Mouse (Mus musculus) activated CD4-positive, CD25-positive, alpha-beta regulatory T cell, adult 4 months (primary cell): ENCODE data around the gene Hist2h3b. TPM values are rescaled to one million over a fixed set of nuclear protein-coding genes. Genes with fewer than 3 reads are reported as not detected.
"Not testable (repeated sequence)": the region's sequence is repeated elsewhere in the genome, so short reads cannot be mapped to it uniquely, and the experiment has no call there.

Source experiments
- ATAC-seq: one replicate; pipeline ENCODE4 v1.8.0; 2017
- polyA plus RNA-seq, 2 experiments: library from polyadenylated mRNA; unstranded; fragments of 100-300 nt; shearing (Covaris generic); gene quantifications; one replicate each; pipeline ENCODE4 v1.2.1; 2017

Hist2h3b gene
- polyA plus RNA-seq, 2 experiments from 2014 or later = 23.4 to 32.3 TPM

DNA sequence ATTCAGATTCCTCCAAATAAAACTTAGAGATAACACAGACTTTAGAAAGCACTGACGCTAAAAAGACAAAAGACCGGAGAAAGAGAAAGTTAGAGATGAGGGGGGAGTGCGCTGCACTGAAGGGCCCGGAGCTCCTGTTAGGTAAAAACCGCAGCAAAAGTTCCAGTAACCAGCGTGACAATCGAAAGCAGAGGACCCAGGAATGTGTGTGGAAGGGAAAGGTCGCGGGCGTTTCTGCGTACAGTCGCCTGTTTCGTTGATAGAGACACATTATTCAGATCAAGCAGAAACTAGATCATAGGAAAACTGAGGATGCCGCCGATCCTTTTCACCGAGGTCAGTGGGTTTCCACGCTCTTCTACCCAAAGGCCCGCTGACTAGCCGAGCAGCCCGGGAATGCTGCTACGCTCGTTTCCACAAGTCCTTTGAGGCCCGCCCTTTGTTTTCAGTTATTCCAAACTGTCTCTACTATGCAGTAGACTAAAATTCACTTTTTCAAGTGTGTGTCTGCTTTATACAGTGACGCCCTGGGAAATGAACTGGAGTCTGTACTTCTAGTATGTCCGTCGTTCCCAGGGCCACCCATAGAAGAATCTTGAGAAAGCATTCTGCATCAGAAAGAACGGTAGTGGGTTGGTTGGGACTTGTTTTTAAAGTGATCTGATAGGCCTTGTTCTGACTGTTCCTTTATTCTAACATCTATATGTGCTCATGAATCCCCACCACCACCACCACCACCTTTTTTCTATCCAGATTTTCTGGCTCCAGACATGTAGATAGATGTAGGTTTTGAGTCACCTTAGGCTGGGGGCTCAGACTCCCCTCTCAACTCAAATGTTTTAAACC is 4.7 kb upstream of the Hist2h3b start:
- peak; percentile 25 for ATAC-seq

GRCm38 (mm10) chr3:96264404-96264949 is 4.0 kb upstream of the Hist2h3b start:
- ATAC-seq = no peak

GRCm38 (mm10) chr3:96266132-96266710 is 2.2 kb upstream of the Hist2h3b start:
- no peak for ATAC-seq

DNA sequence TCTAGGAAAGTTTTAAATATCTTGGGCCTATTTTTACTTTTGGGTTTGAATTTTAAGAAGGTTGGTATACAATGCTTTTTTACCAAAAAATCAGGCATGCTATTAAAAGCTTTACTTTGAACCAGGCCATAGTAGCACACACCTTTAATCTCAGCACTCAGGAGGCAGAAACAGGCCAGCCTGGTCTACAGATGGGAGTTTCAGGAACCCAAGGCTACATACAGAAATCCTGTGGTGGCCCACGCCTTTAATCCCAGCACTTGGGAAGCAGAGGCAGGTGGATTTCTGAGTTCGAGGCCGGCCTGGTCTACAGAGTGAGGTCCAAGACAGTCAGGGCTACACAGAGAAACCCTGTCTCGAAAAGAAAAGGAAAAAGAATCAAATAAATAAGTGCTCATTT is 913 bp upstream of the Hist2h3b start:
- ATAC-seq = no peak

GRCm38 (mm10) chr3:96268776-96269378 is 423 bp downstream of the Hist2h3b start:
- peak; percentile 11 for ATAC-seq

DNA sequence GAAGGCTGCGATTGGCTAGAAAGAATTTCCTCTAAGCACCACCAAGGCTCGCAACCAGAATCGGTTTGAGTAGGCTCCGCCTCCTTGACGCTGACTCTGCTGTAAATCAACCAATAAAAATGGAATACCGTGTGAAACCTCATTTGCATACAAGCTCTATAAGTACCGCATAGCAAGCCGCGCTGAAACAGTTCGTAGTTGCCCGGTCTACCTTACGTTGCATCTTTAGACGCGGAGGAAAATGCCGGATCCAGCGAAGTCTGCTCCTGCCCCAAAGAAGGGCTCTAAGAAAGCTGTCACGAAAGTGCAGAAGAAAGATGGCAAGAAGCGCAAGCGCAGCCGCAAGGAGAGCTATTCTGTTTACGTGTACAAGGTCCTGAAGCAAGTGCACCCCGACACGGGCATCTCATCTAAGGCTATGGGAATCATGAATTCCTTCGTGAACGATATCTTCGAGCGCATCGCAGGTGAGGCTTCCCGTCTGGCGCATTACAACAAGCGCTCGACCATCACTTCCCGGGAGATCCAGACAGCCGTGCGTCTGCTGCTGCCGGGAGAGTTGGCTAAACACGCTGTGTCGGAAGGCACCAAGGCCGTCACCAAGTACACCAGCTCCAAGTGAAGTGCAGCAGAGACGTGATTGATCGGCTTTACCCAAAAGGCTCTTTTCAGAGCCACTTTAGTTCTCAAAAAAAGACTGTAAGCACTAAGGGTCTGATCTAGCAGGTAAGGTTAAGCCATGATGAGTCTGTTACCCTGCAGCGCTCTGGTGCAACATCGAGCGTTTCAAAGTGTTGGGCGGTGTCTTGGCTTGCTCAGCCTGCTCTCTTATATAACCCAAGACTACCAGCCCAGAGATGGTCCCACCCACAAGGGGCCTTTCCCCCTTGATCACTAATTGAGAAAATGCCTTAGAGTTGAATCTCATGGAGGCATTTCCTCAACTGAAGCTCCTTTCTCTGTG is 1.3 kb downstream of the Hist2h3b start, which contains the start of gene Hist2h2bb:
Gene Hist2h2bb, plus strand, starts transcription at position 242 of the 964 bp plus-strand sequence.
- ATAC-seq = peak; percentile 86

GRCm38 (mm10) chr3:96273591-96274465 is 5.4 kb downstream of the Hist2h3b start:
- peak; percentile 32 for ATAC-seq

- ATAC-seq = no peak
Observed at GRCm38 (mm10) chr3:96277428-96277799, 9.0 kb downstream of the Hist2h3b start.

GRCm38 (mm10) chr3:96277800-96278624 is 9.6 kb downstream of the Hist2h3b start:
- peak; percentile 80 for ATAC-seq

- ATAC-seq = no peak
Observed at GRCm38 (mm10) chr3:96280660-96281059, 12.2 kb downstream of the Hist2h3b start.

DNA sequence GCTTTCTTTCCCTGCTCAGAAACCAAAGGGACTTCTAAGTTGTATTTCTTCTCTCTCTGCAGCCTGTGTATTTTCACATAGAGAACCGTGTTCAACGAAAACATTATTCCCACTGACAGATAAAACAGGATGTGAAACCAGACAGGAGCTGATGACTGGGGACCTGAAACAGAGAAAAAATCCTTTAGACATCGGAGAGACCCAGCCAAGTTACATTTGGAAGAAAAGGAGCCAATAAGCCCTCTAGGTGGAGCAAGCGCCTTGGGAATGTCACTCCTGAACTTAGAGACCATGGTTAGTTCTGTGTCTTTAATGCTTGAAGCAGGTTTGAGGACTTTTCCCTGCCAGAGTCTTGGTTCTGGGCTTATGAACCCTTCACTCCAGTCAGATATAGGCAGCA is 16.0 kb downstream of the Hist2h3b start:
- ATAC-seq = no peak

DNA sequence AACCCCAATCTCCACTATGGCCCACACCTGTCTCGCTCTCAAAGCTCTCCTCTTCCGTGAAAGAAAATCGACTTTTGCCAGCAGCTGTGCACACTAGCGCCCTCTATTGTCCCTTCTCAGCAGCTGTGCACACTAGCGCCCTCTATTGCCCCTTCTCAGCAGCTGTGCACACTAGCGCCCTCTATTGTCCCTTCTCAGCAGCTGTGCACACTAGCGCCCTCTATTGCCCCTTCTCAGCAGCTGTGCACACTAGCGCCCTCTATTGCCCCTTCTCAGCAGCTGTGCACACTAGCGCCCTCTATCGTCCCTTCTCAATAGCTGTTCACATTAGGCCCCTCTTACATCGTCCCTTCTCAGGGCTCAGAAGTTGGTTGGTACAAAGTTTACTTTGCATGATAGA is 18.9 kb downstream of the Hist2h3b start:
- ATAC-seq = not testable (repeated sequence)

DNA sequence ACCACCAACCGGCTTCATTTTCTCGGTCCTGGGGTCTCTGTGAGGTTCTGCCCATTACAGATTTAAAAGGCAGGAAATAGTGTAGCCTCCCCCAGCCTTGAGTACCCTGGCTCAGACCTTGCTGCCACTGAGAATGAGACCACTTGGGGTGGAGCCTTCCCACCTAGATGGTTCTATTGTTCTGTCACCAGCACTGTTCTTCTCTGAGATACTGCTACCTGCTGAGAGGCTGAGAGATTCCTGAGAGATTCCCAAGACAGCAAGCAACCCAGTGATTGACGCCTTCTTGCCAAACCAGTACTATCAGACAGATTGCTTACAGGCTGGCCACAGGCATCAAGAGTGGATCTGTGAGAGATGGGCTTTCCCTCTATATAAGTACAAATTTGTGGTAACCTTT is 20.7 kb downstream of the Hist2h3b start:
- ATAC-seq = no peak

GRCm38 (mm10) chr3:96290727-96291126 is 22.3 kb downstream of the Hist2h3b start:
- ATAC-seq = not testable (repeated sequence)

DNA sequence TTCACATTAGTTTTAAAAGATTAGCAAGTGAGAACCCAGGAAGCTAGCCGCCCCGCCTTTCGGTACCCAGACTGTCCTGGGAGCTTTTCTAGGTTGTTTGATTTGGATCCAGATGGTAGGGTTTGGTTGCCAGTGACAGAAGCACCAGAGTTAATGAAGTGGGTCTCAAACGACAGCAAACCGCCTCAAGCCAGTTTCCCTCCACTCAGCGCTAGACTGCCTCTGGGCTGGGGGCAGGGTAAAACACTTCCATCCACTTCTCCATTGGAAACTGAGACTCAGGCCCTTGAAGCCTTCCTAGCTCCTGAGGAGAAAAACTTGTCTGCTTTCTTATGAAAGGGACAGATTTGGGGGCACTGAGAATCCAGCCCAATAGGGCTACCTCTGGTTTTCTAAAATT is 24.2 kb downstream of the Hist2h3b start:
- no peak for ATAC-seq

DNA sequence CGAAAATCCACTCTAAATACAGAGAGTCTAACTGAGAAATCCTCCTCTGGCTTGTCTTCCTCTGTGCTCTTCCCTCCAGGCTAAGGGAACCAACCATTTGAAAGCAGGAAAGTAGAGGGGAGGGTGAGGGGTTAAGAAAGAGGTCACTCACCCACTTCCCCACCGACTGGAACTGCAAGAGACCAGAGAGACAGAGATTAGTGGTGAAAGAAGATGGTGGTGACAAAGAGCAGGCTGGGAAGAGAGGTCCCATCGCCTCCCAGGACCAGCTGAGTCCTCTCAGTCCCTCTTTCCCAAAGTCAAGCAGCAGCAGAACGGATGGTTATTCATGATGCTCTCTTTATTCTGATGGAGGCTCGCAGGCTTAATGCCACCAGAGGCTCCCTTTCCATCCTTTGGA is 24.9 kb downstream of the Hist2h3b start:
- no peak for ATAC-seq

- no peak for ATAC-seq
Observed at GRCm38 (mm10) chr3:96293787-96294186, 25.3 kb downstream of the Hist2h3b start, which contains the start of gene Fcgr1. Gene Fcgr1, minus strand, starts transcription at chr3:96293969.

DNA sequence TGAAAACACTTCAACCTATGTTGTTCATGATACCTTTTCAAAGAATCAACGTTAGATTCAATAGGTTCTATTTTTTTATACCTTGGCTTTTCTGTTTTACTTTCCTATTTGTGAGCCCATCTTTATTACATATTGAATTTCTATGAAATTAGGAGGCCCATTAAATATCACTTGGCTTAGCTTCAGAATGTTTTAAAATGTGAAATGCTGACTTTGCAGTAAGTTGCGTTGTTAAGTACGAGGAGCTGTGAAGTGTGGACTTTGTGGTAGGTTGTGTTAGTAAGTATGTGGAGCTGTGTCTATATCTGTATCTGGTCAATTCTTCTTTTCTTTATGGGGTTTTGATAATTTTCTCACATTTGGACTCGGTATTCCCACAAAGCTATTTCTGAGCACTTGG is 29.9 kb downstream of the Hist2h3b start:
- ATAC-seq = no peak

- no peak for ATAC-seq
Observed at GRCm38 (mm10) chr3:96299562-96299961, 31.1 kb downstream of the Hist2h3b start.
